Mouse (Mus musculus) CH12.LX (cell line): ENCODE data around the gene Miip. TPM values are rescaled to one million over a fixed set of nuclear protein-coding genes. Genes with fewer than 3 reads are reported as not detected.
"Not testable (repeated sequence)": the region's sequence is repeated elsewhere in the genome, so short reads cannot be mapped to it uniquely, and the experiment has no call there.

ENCODE experiments used
- DNase-seq: peaks from one replicate; pipeline ENCODE4 v3.0.0-alpha.2; 2013; ENCODE audit errors: extremely low read depth
- H3K27ac ChIP-seq: 2 replicates; pipeline ENCODE4 v1.5.1; 2012; ENCODE audit warnings: low read depth, mild to moderate bottlenecking, control low read depth, moderate library complexity; ENCODE audit not compliant: insufficient read depth
- H3K27me3 ChIP-seq: replicated peaks from 2 replicates; pipeline ENCODE3; 2012; ENCODE audit warnings: inconsistent platforms
- H3K36me3 ChIP-seq, 2 experiments: replicated peaks in 1 of 2; 2 replicates each; pipeline versions ENCODE3 to v1.6.1; 2012; ENCODE audit warnings: inconsistent platforms in 1 of 2, low read length in 1 of 2, mild to moderate bottlenecking in 1 of 2, mixed read lengths in 1 of 2, moderate library complexity in 1 of 2; ENCODE audit not compliant: control insufficient read depth in 1 of 2, insufficient read depth in 1 of 2
- H3K4me1 ChIP-seq, 2 experiments: 2 replicates each; pipeline ENCODE4 v1.6.1; 2012; ENCODE audit warnings: inconsistent platforms in 1 of 2, moderate library complexity in 1 of 2; ENCODE audit not compliant: insufficient read depth in 2 of 2, control insufficient read depth in 1 of 2
- H3K4me2 ChIP-seq: 2 replicates; pipeline ENCODE4 v1.6.1; 2012; ENCODE audit warnings: low read depth, mild to moderate bottlenecking, control low read depth; ENCODE audit not compliant: poor library complexity, insufficient read depth, severe bottlenecking
- H3K4me3 ChIP-seq, 3 experiments: fragments of 150-350 bp in 1 of 3; sonication (generic) in 1 of 3; replicated peaks in 1 of 3; 2 replicates each; pipeline versions ENCODE3 to v1.5.1; 2011 to 2012; ENCODE audit warnings: low read depth in 2 of 3, low read length in 2 of 3, mild to moderate bottlenecking in 2 of 3, moderate library complexity in 2 of 3, control low read depth in 1 of 3, improper control_type of control experiment in 1 of 3, inconsistent platforms in 1 of 3, mixed read lengths in 1 of 3; ENCODE audit not compliant: poor library complexity in 1 of 3
- H3K79me2 ChIP-seq: replicated peaks from 2 replicates; pipeline ENCODE4 v1.6.1; 2012; ENCODE audit warnings: mild to moderate bottlenecking, moderate library complexity; ENCODE audit not compliant: control insufficient read depth, poor library complexity, insufficient read depth, severe bottlenecking; ENCODE audit errors: extremely low read depth
- H3K9ac ChIP-seq: 2 replicates; pipeline ENCODE4 v1.6.1; 2012; ENCODE audit warnings: low read depth, mild to moderate bottlenecking, control low read depth, moderate library complexity; ENCODE audit not compliant: insufficient read depth
- H3K9me3 ChIP-seq: replicated peaks from 2 replicates; pipeline ENCODE3; 2012; ENCODE audit warnings: low read length, inconsistent platforms, mixed read lengths
- CHD1 ChIP-seq: IDR thresholded peaks from 2 replicates; pipeline ENCODE4 v1.6.1; 2012; ENCODE audit warnings: low read depth, low read length, improper control_type of control experiment, inconsistent platforms
- ELF1 ChIP-seq: IDR thresholded peaks from 2 replicates; pipeline ENCODE4 v1.6.1; 2014; ENCODE audit warnings: low read depth, mild to moderate bottlenecking, inconsistent platforms, low read length, improper control_type of control experiment
- EP300 ChIP-seq: IDR thresholded peaks from 2 replicates; pipeline ENCODE4 v1.6.1; 2011; ENCODE audit warnings: low read length, improper control_type of control experiment
- HCFC1 ChIP-seq: IDR thresholded peaks from 2 replicates; pipeline ENCODE4 v1.6.1; 2012; ENCODE audit warnings: low read depth, mild to moderate bottlenecking, inconsistent platforms, low read length, improper control_type of control experiment
- IRF4 ChIP-seq: IDR thresholded peaks from 2 replicates; pipeline ENCODE4 v1.6.1; 2014; ENCODE audit warnings: low read depth, mild to moderate bottlenecking, inconsistent platforms, low read length, improper control_type of control experiment
- JUN ChIP-seq: IDR thresholded peaks from 2 replicates; pipeline ENCODE4 v1.6.1; 2011; ENCODE audit warnings: low read depth, mild to moderate bottlenecking, low read length, improper control_type of control experiment, moderate library complexity; ENCODE audit not compliant: insufficient read depth
- MAX ChIP-seq: IDR thresholded peaks from 2 replicates; pipeline ENCODE4 v1.6.1; 2011; ENCODE audit warnings: low read length, improper control_type of control experiment
- MAZ ChIP-seq: IDR thresholded peaks from 2 replicates; pipeline ENCODE4 v1.6.1; 2012; ENCODE audit warnings: low read depth, mild to moderate bottlenecking, inconsistent platforms, low read length, improper control_type of control experiment, moderate library complexity
- MXI1 ChIP-seq: IDR thresholded peaks from 2 replicates; pipeline ENCODE4 v1.6.1; 2011; ENCODE audit warnings: mild to moderate bottlenecking, low read depth, low read length, improper control_type of control experiment
- SIN3A ChIP-seq: IDR thresholded peaks from 2 replicates; pipeline ENCODE4 v1.6.1; 2012; ENCODE audit warnings: low read length, improper control_type of control experiment, inconsistent platforms
- TBP ChIP-seq: conservative IDR thresholded peaks from 2 replicates; pipeline ENCODE4 v1.6.1; 2011; ENCODE audit warnings: low read depth, low read length, improper control_type of control experiment
- TCF12 ChIP-seq: IDR thresholded peaks from 2 replicates; pipeline ENCODE4 v1.6.1; 2014; ENCODE audit warnings: low read depth, mild to moderate bottlenecking, inconsistent platforms, low read length, improper control_type of control experiment
- USF2 ChIP-seq: conservative IDR thresholded peaks from 2 replicates; pipeline ENCODE4 v1.6.1; 2011; ENCODE audit warnings: low read depth, low read length, improper control_type of control experiment
- ZKSCAN1 ChIP-seq: IDR thresholded peaks from 2 replicates; pipeline ENCODE4 v1.6.1; 2012; ENCODE audit warnings: low read depth, inconsistent platforms, low read length, improper control_type of control experiment, borderline replicate concordance
- ZNF384 ChIP-seq: IDR thresholded peaks from 2 replicates; pipeline ENCODE4 v1.6.1; 2012; ENCODE audit warnings: low read depth, low read length, improper control_type of control experiment, inconsistent platforms
- dilution Hi-C: fragments of 300-500 bp; cut with MboI; formaldehyde crosslinking; loops from 2 replicates; pipeline ENCODE4 v1.14.3; 2020; ENCODE audit warnings: low sequenced_read_pairs; ENCODE audit not compliant: extremely low pct_unique_long_range_greater_than_20kb, extremely low pct_ligation_motif_present
- in situ Hi-C: fragments of 300-500 bp; cut with MboI; formaldehyde crosslinking; loops from 3 replicates; pipeline ENCODE4 v1.14.3; 2019; ENCODE audit warnings: low sequenced_read_pairs, low pct_ligation_motif_present, low pct_unique_long_range_greater_than_20kb, mixed read lengths
- polyA plus RNA-seq: library from polyadenylated mRNA; unstranded; fragments of >175 nt; gene quantifications from 2 replicates; pipeline ENCODE4 v1.2.1, GENCODE M21; 2012; ENCODE audit warnings: low read depth; ENCODE audit not compliant: insufficient read length
- total RNA-seq, 2 experiments: library from RNA; depleted of rRNA; stranded (reverse); fragments of 300-350 nt in 1 of 2; fragments of >200 nt in 1 of 2; gene quantifications; 2 replicates each; pipeline ENCODE4 v1.2.3; 2012 to 2014

The Miip gene
- total and polyA plus RNA-seq, 3 experiments, result 31.5 to 58.8 (median 46.6) TPM

DNA sequence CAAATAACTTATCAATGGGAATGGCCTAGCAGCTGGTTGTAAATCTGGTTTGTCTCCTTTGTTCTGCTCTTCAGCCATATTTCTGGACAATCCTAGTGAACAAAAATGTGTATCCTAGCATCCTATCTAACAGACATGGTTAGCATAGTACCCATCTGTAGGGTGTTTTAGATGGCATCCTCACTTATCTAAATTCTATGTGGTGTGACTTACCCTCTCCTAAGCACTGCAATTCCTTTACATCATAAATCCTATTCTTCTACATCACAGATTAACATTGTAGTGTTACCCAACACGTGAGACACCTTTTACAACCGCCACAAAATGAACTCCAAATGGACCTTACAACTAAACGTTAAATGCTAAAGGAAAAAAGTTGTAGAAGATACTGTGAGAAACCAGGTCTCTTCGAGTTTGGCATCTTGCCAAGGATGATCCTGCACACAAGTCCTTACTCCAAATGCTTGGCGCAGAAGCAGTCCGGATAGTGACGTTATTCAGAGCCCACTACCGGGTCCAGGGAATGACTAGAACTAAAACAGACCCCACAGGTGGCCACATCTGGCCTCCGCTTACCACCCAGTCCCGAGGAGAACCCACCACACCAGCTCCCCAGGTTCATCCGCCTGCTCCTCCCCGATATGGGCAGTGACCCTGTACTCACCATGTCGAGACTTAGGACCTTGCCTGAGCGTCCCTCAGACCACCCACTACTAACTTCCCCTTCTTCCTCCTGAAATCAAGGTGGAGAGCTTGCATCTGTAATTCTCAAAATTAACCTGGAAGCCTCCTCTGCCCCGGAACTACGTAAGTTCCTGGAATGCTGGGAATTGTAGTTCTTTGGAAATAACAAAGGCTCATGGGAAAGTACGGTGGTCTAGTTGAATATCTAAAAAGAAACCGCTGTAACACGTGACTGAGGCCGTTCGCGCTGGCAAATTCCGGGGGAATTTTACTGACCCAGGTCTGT is 20.7 kb downstream of the Miip start, which contains the start of gene Zfp933 (continued):
- TF ChIP-seq CHD1 (no peak), IRF4 (peak; percentile 54), ZKSCAN1 (no peak), TCF12 (peak; percentile 79), JUN (no peak), SIN3A (peak; percentile 90), MXI1 (peak; percentile 92), MAX (peak; percentile 96), ZNF384 (no peak), EP300 (no peak), USF2 (peak; percentile 86), ELF1 (peak; percentile 82), TBP (peak; percentile 59)

GRCm38 (mm10) chr4:147842871-147843270 is 25.7 kb downstream of the Miip start:
- no peaks in the 10 kb centered on the region for H3K9me3 ChIP-seq
- H3K9ac ChIP-seq, result no peak overlapping the region
- in situ Hi-C loops (no loop called here), dilution Hi-C loops (no loop called here)
- peaks cover 5 to 47% of the 10 kb centered on the region in 2 experiments for H3K36me3 ChIP-seq
- H3K4me1 ChIP-seq, result peaks cover 0 to 26% of the 10 kb centered on the region in 2 experiments; a peak in 2 of 4 replicates
- DNase-seq, result no peak
- TF ChIP-seq HCFC1 (no peak), MAZ (no peak)
- no peak overlapping the region for H3K27ac ChIP-seq
- peaks cover 5% of the 10 kb centered on the region for H3K79me2 ChIP-seq
- H3K4me2 ChIP-seq, result no peak overlapping the region
- no peaks in the 10 kb centered on the region for H3K27me3 ChIP-seq
- H3K4me3 ChIP-seq, result no peak overlapping the region

GRCm38 (mm10) chr4:147839282-147839681 is 29.3 kb downstream of the Miip start:
- dilution Hi-C loops, DNase-seq, H3K4me3 ChIP-seq, in situ Hi-C loops, H3K4me2 ChIP-seq, H3K27ac ChIP-seq, H3K79me2 ChIP-seq, H3K9ac ChIP-seq, H3K9me3 ChIP-seq, H3K27me3 ChIP-seq, H3K4me1 ChIP-seq: not testable (repeated sequence)
- H3K36me3 ChIP-seq, result peaks cover 5 to 31% of the 10 kb centered on the region in 2 experiments
